Mouse (Mus musculus): ENCODE results near the gene Larp1. TPM values are rescaled to one million over a fixed set of nuclear protein-coding genes. Genes with fewer than 3 reads are reported as not detected.

Larp1 gene
- total RNA-seq, 1 experiment = 90.1 TPM

GRCm38 (mm10) chr11:58008437-58009050 lies 320 bp upstream of the Larp1 start:
- Histone ChIP-seq H3K9ac (ENCODE audit: insufficient read depth, low read depth, low read length, poor library complexity, severe bottlenecking) (peak overlapping the region; percentile 94), H3K9me3 (ENCODE audit: control insufficient read depth, insufficient read depth, low read depth, low read length) (no peaks in the 10 kb centered on the region), H3K36me3 (ENCODE audit: control insufficient read depth, insufficient read depth, low read length, poor library complexity, severe bottlenecking) (no peaks in the 10 kb centered on the region), H3K4me3 (ENCODE audit: insufficient read depth in 1 of 2, low read depth in 1 of 2, low read length in 2 of 2, poor library complexity in 1 of 2, severe bottlenecking in 1 of 2) (peak overlapping the region; percentile 96 to 97), H3K4me1 (ENCODE audit: control insufficient read depth in 2 of 2, insufficient read depth in 2 of 2, low read length in 2 of 2, poor library complexity in 1 of 2) (peaks cover 7 to 9% of the 10 kb centered on the region in 2 experiments), H3K27ac (ENCODE audit: insufficient read depth, low read depth, low read length, poor library complexity, severe bottlenecking) (peak overlapping the region; percentile 83)
- peak; percentile 86 for DNase-seq (ENCODE audit: low read depth, low spot score)
- in situ Hi-C loops (cut with MboI; ENCODE audit: low sequenced_read_pairs in 2 of 2, unreplicated experiment in 2 of 2) = no loop called here
- TF ChIP-seq HCFC1 (IDR thresholded peaks at IDR 0.05; ENCODE audit: borderline replicate concordance, insufficient read depth, low read length) (0 out of 2 replicates have a peak, but pooled peaks have one; percentile 12), MAFK (IDR thresholded peaks at IDR 0.05; ENCODE audit: insufficient read depth, low read depth, low read length) (no peak), ZNF384 (IDR thresholded peaks at IDR 0.05; ENCODE audit: low read depth, low read length) (no peak)

DNA sequence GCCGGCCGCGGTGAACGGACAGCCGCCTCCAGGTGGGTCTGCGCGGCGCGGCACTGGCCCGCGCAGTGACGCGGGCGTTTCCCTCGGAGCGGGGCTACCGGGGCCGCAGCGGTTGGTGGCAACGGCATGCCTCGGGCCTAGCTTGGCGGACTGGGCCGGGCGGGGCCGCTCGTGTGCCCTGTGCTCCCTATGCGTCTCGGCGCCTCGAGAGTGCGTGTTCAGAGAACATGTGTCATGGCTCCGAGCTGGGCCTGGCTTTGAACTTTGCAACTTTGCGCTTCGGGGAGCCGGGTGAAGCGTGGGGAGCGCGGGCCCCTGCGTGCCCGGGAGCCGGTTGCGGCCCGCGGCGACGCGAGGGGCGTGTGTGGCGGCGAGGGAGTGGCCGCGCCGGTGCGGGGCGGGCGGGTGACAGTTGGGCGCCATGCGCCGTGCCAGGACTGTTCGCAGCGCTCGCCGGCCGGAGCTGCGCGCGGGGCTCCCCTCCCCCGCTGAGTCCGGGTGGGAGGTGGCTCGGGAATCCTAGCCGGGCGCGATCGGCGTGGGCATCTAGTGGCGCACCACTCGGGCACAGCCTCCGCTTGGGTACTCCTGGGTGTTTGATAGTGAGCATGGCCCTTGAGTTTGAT lies 765 bp downstream of the Larp1 start:
- in situ Hi-C loops (cut with MboI; ENCODE audit: low sequenced_read_pairs in 2 of 2, unreplicated experiment in 2 of 2) = no loop called here
- TF ChIP-seq MAFK (IDR thresholded peaks at IDR 0.05; ENCODE audit: insufficient read depth, low read depth, low read length) (no peak), CHD2 (IDR thresholded peaks at IDR 0.05; ENCODE audit: low read depth, low read length) (no peak), HCFC1 (IDR thresholded peaks at IDR 0.05; ENCODE audit: borderline replicate concordance, insufficient read depth, low read length) (no peak), ZNF384 (IDR thresholded peaks at IDR 0.05; ENCODE audit: low read depth, low read length) (no peak), ZC3H11A (IDR thresholded peaks at IDR 0.05; ENCODE audit: borderline replicate concordance, low read depth, low read length) (no peak)

GRCm38 (mm10) chr11:58010226-58010781 lies 1.4 kb downstream of the Larp1 start:
- H3K9ac ChIP-seq (ENCODE audit: insufficient read depth, low read depth, low read length, poor library complexity, severe bottlenecking) = peak overlapping the region; percentile 88
- in situ Hi-C loops (cut with MboI; ENCODE audit: low sequenced_read_pairs in 2 of 2, unreplicated experiment in 2 of 2) = no loop called here
- TF ChIP-seq ZC3H11A (IDR thresholded peaks at IDR 0.05; ENCODE audit: borderline replicate concordance, low read depth, low read length) = no peak
- no peak for TF ChIP-seq MAFK (IDR thresholded peaks at IDR 0.05; ENCODE audit: insufficient read depth, low read depth, low read length)
- no peak for TF ChIP-seq CHD2 (IDR thresholded peaks at IDR 0.05; ENCODE audit: low read depth, low read length)
- TF ChIP-seq ZNF384 (IDR thresholded peaks at IDR 0.05; ENCODE audit: low read depth, low read length) = no peak
- no peak for TF ChIP-seq HCFC1 (IDR thresholded peaks at IDR 0.05; ENCODE audit: borderline replicate concordance, insufficient read depth, low read length)
- DNase-seq (ENCODE audit: low read depth, low spot score) = no peak
- H3K27ac ChIP-seq (ENCODE audit: insufficient read depth, low read depth, low read length, poor library complexity, severe bottlenecking) = peak overlapping the region; percentile 72; the same call in 1 of the 2 replicates
- no peaks in the 10 kb centered on the region for H3K9me3 ChIP-seq (ENCODE audit: control insufficient read depth, insufficient read depth, low read depth, low read length)
- no peaks in the 10 kb centered on the region for H3K36me3 ChIP-seq (ENCODE audit: control insufficient read depth, insufficient read depth, low read length, poor library complexity, severe bottlenecking)
- H3K4me1 ChIP-seq (ENCODE audit: control insufficient read depth in 2 of 2, insufficient read depth in 2 of 2, low read length in 2 of 2, poor library complexity in 1 of 2) = peaks cover 6 to 11% of the 10 kb centered on the region in 2 experiments
- H3K4me3 ChIP-seq (ENCODE audit: insufficient read depth in 1 of 2, low read depth in 1 of 2, low read length in 2 of 2, poor library complexity in 1 of 2, severe bottlenecking in 1 of 2) = peak overlapping the region; percentile 96 to 97

More for the DNA sequence above, 765 bp downstream of the Larp1 start:
- no peak for DNase-seq (ENCODE audit: low read depth, low spot score)
- Histone ChIP-seq H3K9me3 (ENCODE audit: control insufficient read depth, insufficient read depth, low read depth, low read length) (no peaks in the 10 kb centered on the region), H3K4me1 (ENCODE audit: control insufficient read depth in 2 of 2, insufficient read depth in 2 of 2, low read length in 2 of 2, poor library complexity in 1 of 2) (peaks cover 6 to 9% of the 10 kb centered on the region in 2 experiments), H3K4me3 (ENCODE audit: insufficient read depth in 1 of 2, low read depth in 1 of 2, low read length in 2 of 2, poor library complexity in 1 of 2, severe bottlenecking in 1 of 2) (peak overlapping the region; percentile 96 to 97), H3K36me3 (ENCODE audit: control insufficient read depth, insufficient read depth, low read length, poor library complexity, severe bottlenecking) (no peaks in the 10 kb centered on the region), H3K9ac (ENCODE audit: insufficient read depth, low read depth, low read length, poor library complexity, severe bottlenecking) (peak overlapping the region; percentile 88), H3K27ac (ENCODE audit: insufficient read depth, low read depth, low read length, poor library complexity, severe bottlenecking) (peak overlapping the region; percentile 72)

GRCm38 (mm10) chr11:58010930-58011329 lies 2.1 kb downstream of the Larp1 start:
- peak overlapping the region; percentile 96 to 97 for H3K4me3 ChIP-seq (ENCODE audit: insufficient read depth in 1 of 2, low read depth in 1 of 2, low read length in 2 of 2, poor library complexity in 1 of 2, severe bottlenecking in 1 of 2)
- TF ChIP-seq ZNF384 (IDR thresholded peaks at IDR 0.05; ENCODE audit: low read depth, low read length) (no peak), ZC3H11A (IDR thresholded peaks at IDR 0.05; ENCODE audit: borderline replicate concordance, low read depth, low read length) (no peak), HCFC1 (IDR thresholded peaks at IDR 0.05; ENCODE audit: borderline replicate concordance, insufficient read depth, low read length) (no peak), MAFK (IDR thresholded peaks at IDR 0.05; ENCODE audit: insufficient read depth, low read depth, low read length) (no peak), CHD2 (IDR thresholded peaks at IDR 0.05; ENCODE audit: low read depth, low read length) (no peak)
- no peak overlapping the region for H3K27ac ChIP-seq (ENCODE audit: insufficient read depth, low read depth, low read length, poor library complexity, severe bottlenecking)
- H3K9ac ChIP-seq (ENCODE audit: insufficient read depth, low read depth, low read length, poor library complexity, severe bottlenecking) = peak overlapping the region; percentile 30; the same call in 1 of the 2 replicates
- H3K36me3 ChIP-seq (ENCODE audit: control insufficient read depth, insufficient read depth, low read length, poor library complexity, severe bottlenecking) = no peaks in the 10 kb centered on the region
- H3K9me3 ChIP-seq (ENCODE audit: control insufficient read depth, insufficient read depth, low read depth, low read length) = no peaks in the 10 kb centered on the region
- no peak for DNase-seq (ENCODE audit: low read depth, low spot score)
- in situ Hi-C loops (cut with MboI; ENCODE audit: low sequenced_read_pairs in 2 of 2, unreplicated experiment in 2 of 2) = no loop called here
- H3K4me1 ChIP-seq (ENCODE audit: control insufficient read depth in 2 of 2, insufficient read depth in 2 of 2, low read length in 2 of 2, poor library complexity in 1 of 2) = peaks cover 7 to 12% of the 10 kb centered on the region in 2 experiments
